Mouse (Mus musculus) olfactory bulb, adult 2 months (tissue): Measurements from ENCODE around the gene Tarbp1.

ENCODE experiments used
- CTCF ChIP-seq: fragments of 200-500 bp; IDR thresholded peaks from 2 replicates; pipeline ENCODE4 v1.5.1; 2012; ENCODE audit warnings: low read depth, mild to moderate bottlenecking, low read length, moderate library complexity; ENCODE audit not compliant: insufficient read depth
- POLR2A ChIP-seq: fragments of 200-500 bp; IDR thresholded peaks from 2 replicates; pipeline ENCODE4 v1.6.1; 2012; ENCODE audit warnings: mild to moderate bottlenecking, low read depth, low read length, moderate library complexity; ENCODE audit not compliant: insufficient read depth

- TF ChIP-seq CTCF (no peak), POLR2A (no peak)
Observed at GRCm38 (mm10) chr8:126429635-126430034, 45.2 kb downstream of the Tarbp1 start.
